Mouse (Mus musculus): ENCODE measurements at regions not wholly inside any gene's neighbourhood (a gene's known extent, or its start where the extent isn't known, plus 50 kb on each side); places are given as distances from the start of the nearest gene placed in this dataset.

GRCm38 (mm10) chr7:40052255-40052654, 534.7 kb downstream of the Zfp619 start:
- no peak for DNase-seq (ENCODE audit: low spot score)

GRCm38 (mm10) chr7:40058836-40059235, 541.3 kb downstream of the Zfp619 start:
- DNase-seq (ENCODE audit: low spot score): no peak

GRCm38 (mm10) chr7:40064631-40065030, 547.1 kb downstream of the Zfp619 start:
- no peak for DNase-seq (ENCODE audit: low spot score)

- DNase-seq (ENCODE audit: low spot score): no peak
Observed at GRCm38 (mm10) chr7:40065526-40065925, 548.0 kb downstream of the Zfp619 start.

- DNase-seq (ENCODE audit: low spot score): no peak
Observed at GRCm38 (mm10) chr7:40067378-40067777, 549.8 kb downstream of the Zfp619 start.

DNA sequence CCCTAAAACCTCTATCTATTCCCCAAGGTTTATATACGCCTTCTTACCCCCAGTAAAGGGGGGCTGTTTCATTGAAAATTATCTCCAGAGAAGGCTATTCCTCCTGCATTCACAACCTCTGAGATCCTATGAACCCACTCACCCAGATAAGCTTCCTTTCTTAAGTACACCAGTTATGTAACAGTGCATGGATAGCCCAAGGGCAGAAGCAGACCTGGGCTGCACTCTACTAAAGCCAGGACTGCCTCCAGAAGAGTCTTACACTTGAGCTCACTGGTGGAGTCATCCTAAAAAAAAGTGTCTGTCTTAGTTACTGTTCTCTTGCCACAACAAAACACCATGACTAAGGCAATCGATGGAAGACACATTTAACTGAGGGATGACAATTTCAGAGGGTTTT, 553.7 kb downstream of the Zfp619 start:
- no peak for DNase-seq (ENCODE audit: low spot score)

DNA sequence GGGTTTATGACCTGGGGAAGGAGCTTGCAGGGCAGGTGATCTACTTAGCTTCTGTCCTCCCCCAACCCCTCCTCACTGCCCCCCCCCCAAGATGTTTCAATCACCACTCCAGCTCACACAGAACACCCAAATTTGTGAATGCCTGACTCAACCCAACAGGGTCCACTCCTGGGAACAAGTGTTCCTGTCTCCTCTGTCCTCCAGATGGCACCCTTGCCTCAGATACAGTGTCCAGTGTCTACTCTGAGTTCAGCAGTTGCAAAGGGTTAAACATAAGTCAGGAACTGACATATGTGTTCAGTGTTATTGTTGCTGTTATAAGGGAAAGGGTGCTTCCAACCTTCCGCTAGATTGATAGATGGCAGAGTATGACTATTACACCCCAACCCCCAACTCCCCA, 554.9 kb downstream of the Zfp619 start:
- DNase-seq (ENCODE audit: low spot score): peak; percentile 28

DNA sequence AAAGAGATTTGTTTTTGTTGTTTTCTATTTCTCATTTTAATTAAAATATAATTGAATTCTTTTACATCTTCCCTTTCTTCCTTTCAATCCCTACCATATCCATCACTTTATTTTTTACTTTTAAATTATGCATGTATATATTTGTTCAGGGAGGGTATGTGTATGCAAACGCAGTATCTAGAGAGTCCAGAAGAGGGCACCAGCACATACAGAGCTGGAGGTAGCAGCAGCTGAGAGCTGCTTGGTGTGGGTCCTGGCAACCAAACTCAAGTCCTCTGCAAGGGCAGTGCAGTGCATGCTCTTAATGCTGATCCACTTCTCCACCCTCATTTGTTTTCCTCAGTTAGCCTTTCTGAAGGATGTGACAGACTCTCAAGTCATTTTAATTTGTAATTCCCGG, 568.7 kb downstream of the Zfp619 start:
- no peak for DNase-seq (ENCODE audit: low spot score)

- DNase-seq (ENCODE audit: low spot score): no peak
Observed at GRCm38 (mm10) chr7:40097094-40097493, 579.5 kb downstream of the Zfp619 start.

- DNase-seq (ENCODE audit: low spot score): peak; percentile 11
Observed at GRCm38 (mm10) chr7:40103057-40103945, 585.7 kb downstream of the Zfp619 start.

DNA sequence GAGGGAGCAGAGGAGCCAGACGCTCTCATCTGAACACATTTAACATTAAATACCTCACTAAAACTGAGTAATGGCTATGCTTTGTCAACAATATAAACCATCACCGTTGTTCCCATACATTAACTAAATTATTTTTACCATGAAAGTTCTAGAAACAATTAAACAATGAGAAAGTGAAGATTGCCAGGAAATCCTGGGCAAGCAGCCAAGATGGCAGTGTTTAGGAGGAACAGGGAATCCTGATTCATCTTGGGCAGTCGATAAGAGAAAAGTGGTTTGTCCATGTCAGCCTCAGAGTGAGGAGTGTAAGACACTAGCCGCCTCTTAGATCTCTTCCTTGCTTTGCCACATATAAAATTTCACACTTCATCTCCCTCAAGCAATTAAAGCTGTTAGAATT, 625.3 kb downstream of the Zfp619 start:
- DNase-seq (ENCODE audit: low spot score): no peak

GRCm38 (mm10) chr7:40144431-40144830, 626.9 kb downstream of the Zfp619 start:
- peak; percentile 72 for DNase-seq (ENCODE audit: low spot score)

DNA sequence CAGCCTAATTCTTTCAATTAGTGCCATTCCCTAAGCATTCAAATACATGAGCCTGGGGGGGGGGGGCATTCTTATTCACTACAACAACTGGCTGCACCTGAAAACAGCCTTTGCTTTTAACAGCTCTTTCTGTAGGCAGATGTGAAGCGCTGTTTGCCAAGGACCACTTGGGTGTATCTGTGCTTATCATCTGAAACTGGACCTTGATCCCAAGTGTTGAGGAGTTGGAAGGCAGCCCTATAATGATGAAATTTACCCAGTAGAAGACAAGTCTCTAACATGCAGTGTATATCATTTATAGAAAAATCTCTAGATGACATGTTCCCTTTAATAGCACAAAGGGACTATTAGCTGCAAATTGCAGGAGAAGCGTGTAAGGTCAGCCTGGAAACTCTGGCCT, 660.0 kb downstream of the Zfp619 start:
- no peak for DNase-seq (ENCODE audit: low spot score)

GRCm38 (mm10) chr7:40195366-40195765, 677.8 kb downstream of the Zfp619 start:
- no peak for DNase-seq (ENCODE audit: low spot score)

DNA sequence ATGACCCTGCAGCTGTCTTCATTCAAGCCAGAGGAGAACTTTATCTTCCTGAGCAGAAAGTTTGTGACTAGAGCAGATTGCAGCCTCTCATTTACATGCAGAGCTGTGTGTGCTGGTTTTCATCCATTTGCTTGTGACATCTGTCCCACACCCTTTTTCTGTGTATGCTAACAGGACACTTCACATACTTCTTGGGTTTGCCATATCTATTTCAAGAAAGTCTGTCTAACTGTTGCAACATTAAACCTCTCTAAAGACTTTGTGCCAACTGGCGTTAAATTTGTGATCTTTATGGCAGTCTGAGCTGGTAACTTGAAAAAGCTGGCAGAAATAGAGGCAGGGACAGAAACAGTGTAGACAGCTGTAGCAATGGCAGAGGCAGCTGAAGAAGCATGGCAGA, 685.0 kb downstream of the Zfp619 start:
- DNase-seq (ENCODE audit: low spot score): no peak

DNA sequence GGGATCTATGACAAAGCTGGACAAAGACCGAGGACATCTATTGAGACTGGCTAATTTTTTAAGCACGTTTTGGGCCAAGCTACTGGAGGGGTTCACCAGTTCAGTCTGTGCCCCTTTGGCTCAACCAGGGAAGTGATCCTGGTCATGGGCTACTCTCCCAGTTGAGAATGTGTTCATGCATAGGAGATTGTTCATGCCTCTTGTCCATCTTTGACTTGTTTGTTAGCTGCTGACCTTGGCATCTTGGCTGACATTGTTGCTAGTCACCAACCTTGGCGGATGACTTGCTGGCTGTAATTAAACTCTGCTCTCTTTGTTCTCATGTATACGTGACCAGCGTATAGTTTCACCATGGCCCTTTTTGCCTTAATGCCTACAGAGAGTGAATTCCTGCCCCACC, 686.2 kb upstream of the Vstm2b start:
- no peak for DNase-seq (ENCODE audit: low spot score)

GRCm38 (mm10) chr7:40212576-40212975, 685.6 kb upstream of the Vstm2b start:
- DNase-seq (ENCODE audit: low spot score): no peak

DNA sequence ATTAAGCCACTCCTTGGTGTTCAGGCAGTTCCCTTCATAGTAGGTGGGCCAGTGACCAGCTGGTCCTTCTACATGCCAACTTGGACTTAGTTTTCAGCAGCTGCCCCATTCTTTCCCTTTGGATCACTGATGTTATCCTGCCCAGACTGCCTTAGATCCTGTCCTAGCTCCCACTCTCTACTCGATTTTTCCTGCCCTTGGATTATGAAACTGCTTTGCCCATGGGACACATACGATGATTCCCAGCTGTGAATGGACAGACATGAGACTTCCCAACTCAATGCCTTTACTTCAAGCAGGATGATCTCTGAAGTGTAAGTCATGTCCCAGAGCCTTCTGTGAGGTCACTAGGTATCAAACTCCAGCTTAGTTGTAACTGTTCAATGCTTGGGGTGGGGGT, 684.5 kb upstream of the Vstm2b start:
- no peak for DNase-seq (ENCODE audit: low spot score)

GRCm38 (mm10) chr7:40214395-40214794, 683.7 kb upstream of the Vstm2b start:
- DNase-seq (ENCODE audit: low spot score): peak; percentile 38

GRCm38 (mm10) chr7:40215271-40215670, 682.9 kb upstream of the Vstm2b start:
- no peak for DNase-seq (ENCODE audit: low spot score)

DNA sequence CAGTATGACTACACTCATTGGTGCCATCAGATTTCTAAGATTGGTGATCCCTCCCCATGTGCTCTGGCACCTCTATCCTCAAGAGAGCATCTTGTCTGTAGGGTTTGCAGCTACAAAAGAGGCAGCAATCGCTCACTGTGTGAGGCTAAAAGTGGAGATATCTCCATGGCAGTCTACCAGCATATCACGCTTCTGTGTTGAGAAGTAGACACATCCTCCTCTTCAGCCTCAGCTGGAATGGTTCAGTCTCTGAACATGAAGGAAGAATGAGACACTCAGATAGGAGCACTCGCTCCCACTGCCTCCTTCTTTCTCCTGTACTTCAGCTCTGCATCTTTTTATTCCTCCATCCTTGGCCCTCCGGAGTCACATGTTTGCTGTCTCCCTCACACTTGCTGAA, 677.6 kb upstream of the Vstm2b start:
- no peak for DNase-seq (ENCODE audit: low spot score)

DNA sequence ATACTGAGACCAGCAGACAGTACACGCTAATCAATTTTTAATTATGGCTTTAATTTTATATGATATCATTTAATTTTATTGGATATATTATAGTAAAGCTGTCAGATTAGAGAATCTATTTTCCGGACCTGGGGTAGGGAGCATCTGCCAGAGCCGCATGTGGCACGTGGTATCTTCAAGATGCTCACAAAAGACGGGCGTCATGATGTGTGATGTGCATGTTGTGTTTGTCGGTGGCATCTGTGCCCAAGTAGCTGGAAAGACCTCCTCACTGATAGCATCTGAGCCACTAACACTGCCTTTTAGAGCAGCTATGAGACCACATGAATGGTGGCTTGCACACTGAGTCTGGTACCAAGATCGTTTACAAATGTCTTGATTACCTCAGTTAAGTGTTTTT, 652.9 kb upstream of the Vstm2b start:
- DNase-seq (ENCODE audit: low spot score): no peak

GRCm38 (mm10) chr7:40248521-40248920, 649.6 kb upstream of the Vstm2b start:
- no peak for DNase-seq (ENCODE audit: low spot score)

GRCm38 (mm10) chr7:40253486-40253885, 644.6 kb upstream of the Vstm2b start:
- no peak for DNase-seq (ENCODE audit: low spot score)

Measured in retina, embryonic 14.5 days (tissue).